Mouse (Mus musculus): ENCODE measurements around the gene Tmem177.

The Tmem177 gene

DNA sequence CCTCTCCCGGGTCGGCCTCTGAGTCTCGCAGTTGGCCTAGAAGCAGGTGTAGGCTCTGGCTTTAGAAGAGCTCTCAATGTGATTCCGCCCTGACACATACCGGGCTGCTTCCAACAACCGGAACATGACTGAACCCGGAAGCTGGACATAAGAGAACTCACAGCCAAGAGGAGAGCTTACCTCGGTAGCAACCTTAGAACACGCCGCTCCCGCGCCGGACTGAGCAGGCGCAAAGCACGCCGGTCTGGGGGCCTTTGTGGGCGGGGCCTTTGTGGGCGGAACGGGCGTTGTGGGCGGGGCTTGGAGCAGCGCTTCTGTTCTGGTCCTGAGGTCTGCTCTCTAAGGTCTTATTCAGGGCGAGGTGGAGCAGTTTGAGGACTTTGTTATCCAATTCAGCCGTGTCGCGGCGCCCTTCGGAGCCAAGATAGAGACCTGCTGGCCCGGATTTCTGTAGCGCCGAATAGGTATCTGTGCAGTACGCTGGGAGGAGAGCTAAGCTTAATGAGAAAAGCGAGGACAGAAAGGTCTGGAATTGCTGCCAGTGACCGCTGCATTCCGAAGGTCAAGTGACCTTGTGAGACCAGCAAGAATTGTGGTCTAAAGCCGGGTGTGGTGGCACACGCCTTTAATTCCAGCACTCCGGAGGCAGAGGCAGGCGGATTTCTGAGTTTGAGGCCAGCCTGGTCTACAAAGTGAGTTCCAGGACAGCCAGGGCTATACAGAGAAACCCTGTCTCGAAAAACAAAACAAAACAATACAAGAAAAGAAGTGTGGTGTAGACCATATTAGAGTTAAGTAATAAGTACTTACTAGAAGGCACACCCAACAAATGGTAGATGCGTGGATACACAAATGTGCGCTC is at the start of gene Tmem177:
Tmem177 (minus strand) TSS at position 256 of the 862 bp plus-strand sequence.
- DNase-seq (ENCODE audit: inconsistent age in 2 of 2, low spot score in 1 of 2), result peak; percentile 97 to 99

DNA sequence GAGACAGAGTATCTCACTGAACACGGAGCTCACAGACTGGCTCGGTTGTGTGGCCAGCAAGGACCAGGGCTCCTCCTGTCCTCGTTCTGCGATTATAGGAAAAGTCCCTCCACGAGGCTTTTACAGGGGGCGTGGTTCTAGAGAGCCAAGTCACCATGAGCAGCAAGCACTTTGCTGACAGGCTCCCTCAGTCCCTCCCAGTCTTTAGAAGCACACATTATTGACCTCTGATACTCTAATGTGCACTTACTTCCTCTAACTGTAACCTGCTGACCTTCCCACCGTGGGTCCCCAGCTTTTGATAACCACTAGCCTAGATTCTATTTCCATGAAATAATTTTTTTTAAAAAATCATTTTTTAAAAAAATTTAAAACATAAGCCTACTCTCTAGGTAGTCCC is 46.9 kb upstream of the Tmem177 start:
- DNase-seq (ENCODE audit: inconsistent age in 2 of 2, low spot score in 1 of 2), result no peak

DNA sequence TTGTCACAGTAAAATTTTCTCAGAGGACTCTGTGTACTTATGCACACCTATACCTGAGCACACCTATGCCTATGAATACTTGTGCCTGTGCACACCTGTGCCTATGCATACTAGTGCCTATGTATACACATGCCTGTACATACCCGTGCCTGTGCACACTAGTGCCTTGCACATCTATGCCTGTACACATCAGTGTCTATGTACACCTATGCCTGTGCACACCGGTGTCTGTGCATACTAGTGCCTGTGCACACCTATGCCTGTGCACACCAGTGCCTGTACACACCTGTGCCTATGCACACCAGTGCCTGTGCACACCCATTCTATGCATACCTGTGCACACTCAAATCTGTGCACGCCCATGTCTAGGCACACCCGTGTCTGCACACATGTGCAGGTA is 46.5 kb upstream of the Tmem177 start:
- DNase-seq (ENCODE audit: inconsistent age in 2 of 2, low spot score in 1 of 2), result no peak

- no peak for DNase-seq (ENCODE audit: inconsistent age in 2 of 2, low spot score in 1 of 2)
Observed at GRCm38 (mm10) chr1:119957716-119958222, 44.8 kb upstream of the Tmem177 start.

- DNase-seq (ENCODE audit: inconsistent age in 2 of 2, low spot score in 1 of 2), result no peak
Observed at GRCm38 (mm10) chr1:119954680-119955079, 41.7 kb upstream of the Tmem177 start.

- DNase-seq (ENCODE audit: inconsistent age in 2 of 2, low spot score in 1 of 2), result peak; percentile 13 to 55
Observed at GRCm38 (mm10) chr1:119953456-119953855, 40.4 kb upstream of the Tmem177 start.

GRCm38 (mm10) chr1:119950086-119950485 is 37.1 kb upstream of the Tmem177 start:
- no peak for DNase-seq (ENCODE audit: inconsistent age in 2 of 2, low spot score in 1 of 2)

DNA sequence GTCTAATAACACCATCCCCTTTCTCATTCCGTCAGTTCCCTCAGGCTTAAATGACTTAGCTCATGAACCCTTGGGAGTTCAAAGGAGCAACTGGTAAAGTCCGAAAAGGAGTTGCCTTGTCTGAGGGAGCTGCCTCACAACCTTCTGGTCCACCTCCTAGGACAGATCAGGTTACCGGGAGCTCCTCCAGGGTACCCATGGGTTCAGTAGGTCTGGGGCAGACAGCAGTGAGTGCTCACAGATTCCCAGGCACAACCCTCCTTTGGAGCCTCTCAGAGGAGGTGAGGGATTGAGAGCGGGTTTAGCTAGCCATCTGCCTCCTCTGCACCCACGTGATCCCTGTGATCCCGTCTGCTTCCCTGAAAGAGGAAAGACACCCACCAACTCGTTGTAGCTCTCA is 23.9 kb upstream of the Tmem177 start:
- no peak for DNase-seq (ENCODE audit: inconsistent age in 2 of 2, low spot score in 1 of 2)

GRCm38 (mm10) chr1:119931421-119932150 is 18.6 kb upstream of the Tmem177 start:
- DNase-seq (ENCODE audit: inconsistent age in 2 of 2, low spot score in 1 of 2), result no peak

- DNase-seq (ENCODE audit: inconsistent age in 2 of 2, low spot score in 1 of 2), result peak in 1 of 2 experiments; percentile 65
Observed at GRCm38 (mm10) chr1:119929715-119930114, 16.7 kb upstream of the Tmem177 start.

DNA sequence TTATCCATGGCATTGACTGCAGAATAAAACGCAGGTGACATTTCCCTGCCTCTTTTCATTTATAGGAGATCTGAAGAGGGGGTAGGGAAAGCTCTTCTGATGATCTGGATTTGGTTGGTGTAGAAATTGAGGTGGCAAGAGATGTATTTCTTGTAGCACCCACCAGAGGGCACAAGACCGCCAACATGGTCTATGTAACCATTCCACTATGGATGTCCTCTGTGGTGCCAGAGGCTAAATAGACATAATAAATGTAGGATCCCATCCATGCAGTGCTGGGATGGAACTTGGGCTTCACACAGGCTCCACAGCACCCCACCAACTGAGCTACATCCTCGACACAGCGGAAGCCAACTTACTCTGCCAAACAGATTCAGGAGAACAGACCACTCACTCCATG is 6.3 kb upstream of the Tmem177 start:
- DNase-seq (ENCODE audit: inconsistent age in 2 of 2, low spot score in 1 of 2), result peak in 1 of 2 experiments; percentile 74

GRCm38 (mm10) chr1:119916823-119917371 is 3.9 kb upstream of the Tmem177 start:
- DNase-seq (ENCODE audit: inconsistent age in 2 of 2, low spot score in 1 of 2), result no peak

- DNase-seq (ENCODE audit: inconsistent age in 2 of 2, low spot score in 1 of 2), result no peak
Observed at GRCm38 (mm10) chr1:119907206-119907748, 5.7 kb downstream of the Tmem177 start.

DNA sequence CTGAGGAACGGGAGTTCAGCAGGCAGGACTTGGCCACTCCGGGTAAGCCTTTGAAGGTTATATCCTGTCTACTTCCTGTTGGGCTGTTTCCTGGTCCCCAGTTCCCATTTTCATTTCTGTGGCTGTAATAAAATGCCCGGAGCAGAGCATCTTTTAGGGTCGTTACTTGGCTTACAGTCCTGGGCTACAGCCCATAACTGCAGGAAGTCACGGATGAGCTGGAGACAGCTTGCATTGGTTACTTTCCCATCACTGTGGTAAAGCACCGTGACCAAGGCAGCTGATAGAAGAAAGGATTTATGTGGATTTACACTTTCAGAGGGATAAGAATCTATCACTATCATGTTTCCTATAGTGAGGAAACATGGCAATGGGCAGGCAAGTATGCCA is 9.8 kb downstream of the Tmem177 start:
- no peak for DNase-seq (ENCODE audit: inconsistent age in 2 of 2, low spot score in 1 of 2)

GRCm38 (mm10) chr1:119902551-119903230 is 10.3 kb downstream of the Tmem177 start:
- no peak for DNase-seq (ENCODE audit: inconsistent age in 2 of 2, low spot score in 1 of 2)

GRCm38 (mm10) chr1:119899195-119900123 is 13.5 kb downstream of the Tmem177 start:
- DNase-seq (ENCODE audit: inconsistent age in 2 of 2, low spot score in 1 of 2), result peak in 1 of 2 experiments; percentile 49

- peak; percentile 72 to 90 for DNase-seq (ENCODE audit: inconsistent age in 2 of 2, low spot score in 1 of 2)
Observed at GRCm38 (mm10) chr1:119894936-119895335, 18.1 kb downstream of the Tmem177 start.

DNA sequence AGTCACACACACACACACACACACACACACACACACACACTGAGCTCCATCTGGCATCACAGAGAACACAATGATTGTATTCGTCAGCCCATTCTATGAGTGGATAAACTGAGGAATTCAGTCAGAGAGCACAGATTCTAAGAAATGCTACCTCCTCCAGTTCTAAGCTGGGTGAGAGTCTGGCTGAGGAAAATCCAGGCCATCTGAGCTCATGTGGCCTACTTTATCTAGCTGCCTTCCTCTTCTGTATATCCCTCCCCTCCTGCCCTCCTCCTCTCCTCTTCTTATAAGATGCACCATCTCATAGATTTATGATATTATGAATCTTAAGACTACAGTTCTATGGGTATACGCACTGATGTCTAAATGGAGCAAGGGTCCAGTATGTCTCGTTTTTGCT is 19.4 kb downstream of the Tmem177 start:
- DNase-seq (ENCODE audit: inconsistent age in 2 of 2, low spot score in 1 of 2), result no peak

DNA sequence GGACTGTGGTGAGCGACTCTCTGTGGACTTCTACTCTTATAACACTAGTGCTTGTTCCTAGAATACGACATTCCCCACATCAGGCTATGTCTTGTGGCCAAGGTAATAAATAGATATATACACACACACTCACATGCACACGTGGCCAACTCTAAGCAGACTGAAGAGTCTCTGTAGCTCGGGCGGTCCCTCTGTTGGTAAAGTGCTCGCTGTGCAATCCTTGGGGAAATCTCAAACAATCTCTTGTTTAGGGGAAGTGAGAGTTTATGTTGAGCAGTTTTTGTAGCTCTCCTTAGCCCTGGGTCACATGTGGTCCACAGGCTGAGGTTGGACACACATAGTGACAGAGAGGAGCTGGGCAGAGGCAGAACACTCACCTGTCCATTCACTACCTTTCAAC is 20.1 kb downstream of the Tmem177 start:
- DNase-seq (ENCODE audit: inconsistent age in 2 of 2, low spot score in 1 of 2), result no peak

GRCm38 (mm10) chr1:119891865-119892264 is 21.1 kb downstream of the Tmem177 start:
- DNase-seq (ENCODE audit: inconsistent age in 2 of 2, low spot score in 1 of 2), result no peak
